Mouse (Mus musculus): Measurements from ENCODE around the gene Srsf6. TPM values are rescaled to one million over a fixed set of nuclear protein-coding genes. Genes with fewer than 3 reads are reported as not detected.
"Not testable (repeated sequence)": the region's sequence is repeated elsewhere in the genome, so short reads cannot be mapped to it uniquely, and the experiment has no call there.

Srsf6 gene
- 112 and 121 TPM in 2 replicates for polyA plus RNA-seq (2015; fragmentation: Nextera tagmentation; extraction: Ambion mirVana)

DNA sequence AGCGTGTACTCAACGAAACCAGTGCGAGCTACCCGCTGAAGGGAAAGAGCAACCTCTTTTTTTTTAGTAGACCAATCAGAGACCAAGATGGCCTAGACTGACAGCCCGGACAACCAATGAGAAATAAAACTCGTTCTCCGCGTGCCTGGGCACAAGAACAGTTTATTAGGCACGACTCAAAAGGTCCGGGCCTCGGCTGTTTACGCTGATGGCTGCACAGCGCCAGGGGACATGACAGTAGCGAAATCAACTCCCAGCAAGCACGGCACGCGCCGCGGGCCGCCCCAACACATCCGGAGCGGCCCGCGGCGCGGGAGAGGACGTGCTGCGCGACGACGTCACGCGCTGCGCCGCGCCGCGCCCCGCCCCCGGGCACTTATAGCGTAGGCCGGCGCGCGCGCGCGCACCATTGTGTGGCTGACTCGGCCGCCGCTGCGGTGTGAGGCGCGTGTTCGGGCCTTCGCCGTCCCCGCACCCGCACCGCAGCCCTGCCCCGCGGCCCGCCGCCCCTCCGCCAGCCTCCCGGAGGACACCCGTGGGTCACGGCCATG is at the start of gene Srsf6:
TSS of gene Srsf6 (plus strand) at position 406 of the 551 bp plus-strand sequence.
- Histone ChIP-seq H3K4me1 (ENCODE audit: control insufficient read depth, insufficient read depth, low read depth, low read length) (peaks cover 15% of the 10 kb centered on the region), H3K9ac (ENCODE audit: low read depth, low read length) (peak within 1 kb of the TSS; percentile 100), H3K36me3 (ENCODE audit: control insufficient read depth, insufficient read depth, low read length) (peaks cover 18% of the 10 kb centered on the region), H3K4me3 (ENCODE audit: low read length) (peak within 1 kb of the TSS; percentile 100), H3K9me3 (ENCODE audit: control insufficient read depth, low read length) (no peaks in the 10 kb centered on the region), H3K27me3 (replicated peaks; ENCODE audit: control insufficient read depth, insufficient read depth, low read length) (no peaks in the 10 kb centered on the region), H3K27ac (ENCODE audit: low read depth, low read length) (peak within 1 kb of the TSS; percentile 99), H3K4me2 (ENCODE audit: low read length) (peak within 1 kb of the TSS; percentile 87)
- WGBS: under 1% methylated on average over 58 of the region's 68 CpGs
- ATAC-seq: peak; percentile 92

DNA sequence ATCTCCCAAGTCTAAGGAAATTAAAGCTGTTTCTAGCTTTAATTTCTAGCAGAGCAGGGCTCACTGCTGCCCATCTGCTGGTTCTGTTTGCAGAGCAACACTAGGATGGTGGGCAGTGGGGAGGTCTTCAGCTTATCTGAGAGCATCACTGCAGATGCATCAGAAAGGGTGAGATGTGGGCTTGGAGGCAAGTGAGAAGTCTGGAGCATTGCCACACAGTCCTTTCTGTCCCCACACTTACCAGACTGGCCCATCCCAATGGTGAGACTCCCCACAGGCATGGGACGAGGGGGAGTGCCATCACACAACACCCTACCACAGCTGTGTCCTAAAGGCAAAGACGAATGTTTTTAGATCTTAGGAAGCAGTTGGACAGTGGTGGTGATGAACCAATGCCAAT is 47.2 kb upstream of the Srsf6 start:
- no peaks in the 10 kb centered on the region for H3K36me3 ChIP-seq (ENCODE audit: control insufficient read depth, insufficient read depth, low read length)
- WGBS: 67% methylated on average over 2 of the region's 2 CpGs
- no peaks in the 10 kb centered on the region for H3K4me1 ChIP-seq (ENCODE audit: control insufficient read depth, insufficient read depth, low read depth, low read length)
- H3K9me3 ChIP-seq (ENCODE audit: control insufficient read depth, low read length): no peaks in the 10 kb centered on the region
- H3K27me3 ChIP-seq (replicated peaks; ENCODE audit: control insufficient read depth, insufficient read depth, low read length): no peaks in the 10 kb centered on the region
- H3K9ac ChIP-seq (ENCODE audit: low read depth, low read length): no peak overlapping the region
- no peak for ATAC-seq
- H3K4me2 ChIP-seq (ENCODE audit: low read length): no peak overlapping the region
- no peak overlapping the region for H3K27ac ChIP-seq (ENCODE audit: low read depth, low read length)
- H3K4me3 ChIP-seq (ENCODE audit: low read length): no peak overlapping the region

DNA sequence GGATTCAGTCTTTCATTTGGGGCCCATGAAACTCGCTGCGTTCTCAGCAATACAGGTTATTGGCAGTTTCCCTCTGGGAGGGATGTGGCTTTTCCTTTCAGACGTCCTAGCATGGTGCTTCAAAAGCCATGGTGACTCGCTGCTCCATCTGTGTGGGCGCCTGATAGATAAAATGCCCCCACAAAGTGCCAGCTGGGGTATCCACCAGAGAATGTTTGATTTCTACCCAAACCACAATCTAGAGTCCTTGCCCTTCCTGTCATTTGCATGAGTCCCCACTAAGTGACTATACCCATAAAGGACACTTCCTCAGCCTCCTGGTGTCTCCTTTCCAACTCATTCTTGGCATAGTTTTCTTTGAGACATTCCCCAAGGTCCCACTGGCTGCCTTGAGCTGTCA is 44.2 kb upstream of the Srsf6 start:
- Histone ChIP-seq H3K4me1 (ENCODE audit: control insufficient read depth, insufficient read depth, low read depth, low read length) (no peaks in the 10 kb centered on the region), H3K36me3 (ENCODE audit: control insufficient read depth, insufficient read depth, low read length) (no peaks in the 10 kb centered on the region), H3K4me2 (ENCODE audit: low read length) (no peak overlapping the region), H3K9ac (ENCODE audit: low read depth, low read length) (no peak overlapping the region), H3K9me3 (ENCODE audit: control insufficient read depth, low read length) (no peaks in the 10 kb centered on the region), H3K27me3 (replicated peaks; ENCODE audit: control insufficient read depth, insufficient read depth, low read length) (no peaks in the 10 kb centered on the region), H3K27ac (ENCODE audit: low read depth, low read length) (no peak overlapping the region), H3K4me3 (ENCODE audit: low read length) (no peak overlapping the region)
- no peak for ATAC-seq
- WGBS: 74% methylated on average over 5 of the region's 5 CpGs

DNA sequence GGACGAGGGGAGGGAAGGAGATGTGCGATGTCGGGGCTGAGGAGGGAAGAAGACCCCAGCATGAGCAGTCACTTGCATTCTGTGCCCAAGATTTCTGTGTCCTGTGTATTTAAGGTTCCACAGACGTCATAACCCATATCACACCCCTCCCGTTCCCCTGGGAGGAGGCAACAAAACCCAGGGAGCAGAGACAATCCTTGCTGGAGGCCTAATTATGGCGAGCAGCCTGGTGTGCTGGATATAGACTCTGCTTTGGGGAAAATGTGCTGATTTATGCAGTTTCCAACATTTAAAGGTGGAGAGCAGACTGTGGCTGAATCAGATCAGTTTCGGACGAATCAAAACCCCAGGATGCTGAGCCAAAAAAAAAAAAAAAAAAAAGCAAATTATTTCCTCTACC is 42.7 kb upstream of the Srsf6 start:
- H3K4me2 ChIP-seq (ENCODE audit: low read length): no peak overlapping the region
- no peaks in the 10 kb centered on the region for H3K9me3 ChIP-seq (ENCODE audit: control insufficient read depth, low read length)
- no peaks in the 10 kb centered on the region for H3K27me3 ChIP-seq (replicated peaks; ENCODE audit: control insufficient read depth, insufficient read depth, low read length)
- H3K4me3 ChIP-seq (ENCODE audit: low read length): no peak overlapping the region
- no peak overlapping the region for H3K9ac ChIP-seq (ENCODE audit: low read depth, low read length)
- no peaks in the 10 kb centered on the region for H3K4me1 ChIP-seq (ENCODE audit: control insufficient read depth, insufficient read depth, low read depth, low read length)
- H3K36me3 ChIP-seq (ENCODE audit: control insufficient read depth, insufficient read depth, low read length): no peaks in the 10 kb centered on the region
- H3K27ac ChIP-seq (ENCODE audit: low read depth, low read length): no peak overlapping the region
- 77% methylated on average over 8 of the region's 8 CpGs for WGBS
- no peak for ATAC-seq

DNA sequence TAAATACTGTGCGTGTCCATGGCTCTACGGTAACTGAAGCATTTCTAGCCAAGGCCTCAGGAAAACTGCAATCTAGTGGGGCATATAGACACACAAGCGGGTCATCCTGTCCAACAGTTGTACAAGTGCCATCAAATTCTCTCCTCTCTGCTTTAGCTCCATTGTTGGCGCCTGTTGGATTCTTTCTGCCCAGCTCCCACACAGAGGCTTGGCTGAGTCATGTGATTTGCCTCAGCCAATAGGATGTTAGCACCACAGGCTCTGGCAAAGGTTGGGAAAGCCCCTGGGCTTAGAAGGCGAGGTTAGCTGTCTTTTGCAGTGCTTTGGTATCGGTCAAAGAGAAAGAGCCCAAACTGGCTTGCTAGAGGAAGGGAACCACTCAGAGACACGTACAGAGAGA is 42.1 kb upstream of the Srsf6 start:
- Histone ChIP-seq H3K4me3 (ENCODE audit: low read length) (no peak overlapping the region), H3K4me1 (ENCODE audit: control insufficient read depth, insufficient read depth, low read depth, low read length) (no peaks in the 10 kb centered on the region), H3K9ac (ENCODE audit: low read depth, low read length) (no peak overlapping the region), H3K27me3 (replicated peaks; ENCODE audit: control insufficient read depth, insufficient read depth, low read length) (no peaks in the 10 kb centered on the region), H3K36me3 (ENCODE audit: control insufficient read depth, insufficient read depth, low read length) (no peaks in the 10 kb centered on the region), H3K4me2 (ENCODE audit: low read length) (no peak overlapping the region), H3K9me3 (ENCODE audit: control insufficient read depth, low read length) (no peaks in the 10 kb centered on the region), H3K27ac (ENCODE audit: low read depth, low read length) (no peak overlapping the region)
- ATAC-seq: no peak
- WGBS: 68% methylated on average over 7 of the region's 7 CpGs

DNA sequence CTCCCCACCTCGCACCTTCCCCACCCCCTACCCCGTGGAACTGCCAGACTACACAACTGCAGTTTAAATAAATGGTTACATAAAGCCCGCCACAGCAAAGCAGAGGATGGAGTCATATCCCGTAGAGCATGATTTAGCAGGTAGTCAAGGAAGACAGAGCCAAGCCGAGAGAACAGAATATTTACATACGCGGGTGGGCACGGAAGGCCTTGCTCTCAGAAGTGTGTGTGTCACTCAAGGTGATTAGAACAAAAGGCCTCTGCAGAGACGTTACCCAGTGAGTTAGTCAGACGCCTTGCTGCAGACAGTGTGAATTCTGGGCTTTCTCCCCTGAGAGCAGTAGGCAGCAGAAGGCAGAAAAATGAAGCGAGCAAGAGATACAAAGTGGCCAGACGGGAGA is 41.6 kb upstream of the Srsf6 start:
- no peak overlapping the region for H3K27ac ChIP-seq (ENCODE audit: low read depth, low read length)
- no peaks in the 10 kb centered on the region for H3K36me3 ChIP-seq (ENCODE audit: control insufficient read depth, insufficient read depth, low read length)
- ATAC-seq: no peak
- H3K4me3 ChIP-seq (ENCODE audit: low read length): no peak overlapping the region
- no peaks in the 10 kb centered on the region for H3K4me1 ChIP-seq (ENCODE audit: control insufficient read depth, insufficient read depth, low read depth, low read length)
- WGBS: 68% methylated on average over 12 of the region's 12 CpGs
- no peak overlapping the region for H3K4me2 ChIP-seq (ENCODE audit: low read length)
- no peaks in the 10 kb centered on the region for H3K9me3 ChIP-seq (ENCODE audit: control insufficient read depth, low read length)
- H3K27me3 ChIP-seq (replicated peaks; ENCODE audit: control insufficient read depth, insufficient read depth, low read length): no peaks in the 10 kb centered on the region
- no peak overlapping the region for H3K9ac ChIP-seq (ENCODE audit: low read depth, low read length)

DNA sequence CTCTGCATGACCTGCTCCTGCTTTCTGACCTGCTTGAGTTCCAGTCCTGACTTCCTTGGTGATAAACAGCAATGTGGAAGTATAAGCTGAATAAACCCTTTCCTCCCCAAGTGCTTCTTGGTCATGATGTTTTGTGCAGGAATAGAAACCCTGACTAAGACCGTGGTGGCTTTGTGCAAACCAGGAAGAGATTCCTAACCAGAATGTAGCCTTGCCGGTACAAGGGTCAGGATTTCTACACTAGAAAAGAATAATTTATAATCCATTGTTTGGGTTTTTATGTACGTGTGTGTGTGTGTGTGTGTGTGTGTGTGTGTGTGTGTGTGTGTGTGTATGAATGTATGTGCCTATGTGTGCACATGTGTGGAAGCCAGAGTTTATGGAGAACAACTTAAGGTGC is 38.3 kb upstream of the Srsf6 start:
- not testable (repeated sequence) for H3K36me3 ChIP-seq (ENCODE audit: control insufficient read depth, insufficient read depth, low read length); ATAC-seq; H3K27ac ChIP-seq (ENCODE audit: low read depth, low read length); H3K27me3 ChIP-seq (replicated peaks; ENCODE audit: control insufficient read depth, insufficient read depth, low read length); H3K4me3 ChIP-seq (ENCODE audit: low read length); H3K9me3 ChIP-seq (ENCODE audit: control insufficient read depth, low read length); H3K4me2 ChIP-seq (ENCODE audit: low read length); H3K9ac ChIP-seq (ENCODE audit: low read depth, low read length); H3K4me1 ChIP-seq (ENCODE audit: control insufficient read depth, insufficient read depth, low read depth, low read length)
- WGBS: 89% methylated on average over 3 of the region's 3 CpGs

DNA sequence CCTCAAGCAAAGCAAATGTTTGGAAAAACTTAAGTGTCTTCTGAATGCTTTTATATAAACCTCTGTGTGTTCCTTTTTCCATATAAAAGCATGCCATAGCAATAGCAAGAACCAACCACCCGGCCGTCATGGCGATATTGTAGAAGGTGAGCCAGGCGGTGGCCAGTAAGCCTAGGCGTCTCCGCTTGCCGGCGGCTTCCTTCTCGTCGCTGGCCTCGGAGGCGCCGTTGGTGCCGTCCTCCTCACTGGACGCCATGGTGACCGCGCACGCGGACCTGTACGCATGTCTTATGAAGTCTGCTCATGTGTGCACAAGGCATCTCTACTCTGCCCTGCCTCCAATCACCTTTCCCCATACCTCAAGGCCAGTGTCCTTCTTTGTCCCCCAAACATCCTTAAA is 32.1 kb upstream of the Srsf6 start:
- ATAC-seq; H3K36me3 ChIP-seq (ENCODE audit: control insufficient read depth, insufficient read depth, low read length); H3K27ac ChIP-seq (ENCODE audit: low read depth, low read length); H3K9ac ChIP-seq (ENCODE audit: low read depth, low read length); H3K27me3 ChIP-seq (replicated peaks; ENCODE audit: control insufficient read depth, insufficient read depth, low read length); H3K4me3 ChIP-seq (ENCODE audit: low read length); H3K4me2 ChIP-seq (ENCODE audit: low read length); H3K4me1 ChIP-seq (ENCODE audit: control insufficient read depth, insufficient read depth, low read depth, low read length); H3K9me3 ChIP-seq (ENCODE audit: control insufficient read depth, low read length): not testable (repeated sequence)
- WGBS: 90% methylated on average over 20 of the region's 20 CpGs

DNA sequence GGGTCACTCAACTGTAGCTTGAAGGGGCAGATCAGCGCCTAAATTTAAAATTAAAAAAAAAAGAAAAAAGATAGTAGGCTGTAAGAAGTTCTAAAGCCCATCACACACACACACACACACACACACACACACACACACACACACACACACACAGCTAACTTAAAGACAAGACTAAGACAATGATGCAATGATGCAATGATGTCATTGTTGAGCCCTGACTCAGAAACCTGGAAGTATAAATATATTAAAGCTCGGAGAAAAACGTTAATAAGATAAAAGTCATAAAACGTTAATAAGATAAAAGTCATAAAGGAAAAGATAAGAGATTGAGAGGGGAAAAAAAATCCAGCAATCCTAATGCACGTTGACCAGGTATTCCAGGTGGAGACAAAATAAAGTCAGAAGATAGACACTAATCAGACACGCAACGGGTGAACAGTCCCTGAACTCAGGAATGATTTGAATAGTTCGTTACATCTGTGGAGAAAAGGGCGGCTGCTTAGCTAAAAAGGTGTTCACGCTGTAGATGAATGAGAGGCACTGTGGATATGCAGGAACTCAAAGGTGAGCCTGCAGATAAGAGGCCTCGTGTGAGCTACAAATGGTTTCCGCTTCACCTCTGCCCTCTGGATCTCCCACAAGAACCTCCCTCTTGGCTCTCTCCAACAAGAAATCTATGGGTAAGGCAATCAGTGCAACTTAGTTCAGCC is 31.3 kb upstream of the Srsf6 start:
- H3K9me3 ChIP-seq (ENCODE audit: control insufficient read depth, low read length): no peaks in the 10 kb centered on the region
- H3K4me2 ChIP-seq (ENCODE audit: low read length): no peak overlapping the region
- ATAC-seq: no peak; the same call in 1 of the 2 replicates
- H3K27ac ChIP-seq (ENCODE audit: low read depth, low read length): no peak overlapping the region
- H3K4me3 ChIP-seq (ENCODE audit: low read length): no peak overlapping the region
- no peak overlapping the region for H3K9ac ChIP-seq (ENCODE audit: low read depth, low read length)
- H3K36me3 ChIP-seq (ENCODE audit: control insufficient read depth, insufficient read depth, low read length): no peaks in the 10 kb centered on the region
- no peaks in the 10 kb centered on the region for H3K27me3 ChIP-seq (replicated peaks; ENCODE audit: control insufficient read depth, insufficient read depth, low read length)
- H3K4me1 ChIP-seq (ENCODE audit: control insufficient read depth, insufficient read depth, low read depth, low read length): peaks cover 7% of the 10 kb centered on the region
- WGBS: 60% methylated on average over 12 of the region's 12 CpGs
